Mouse (Mus musculus) forebrain, embryonic 11.5 days (tissue): ENCODE results near the gene Tk1. TPM values are rescaled to one million over a fixed set of nuclear protein-coding genes. Genes with fewer than 3 reads are reported as not detected.

Source experiments
- ATAC-seq: fragments of 200-750 bp; cut with Nextera tagmentation; replicated peaks from 2 replicates; pipeline ENCODE4 v1.8.0; 2017; ENCODE audit warnings: moderate TSS enrichment; ENCODE audit not compliant: low FRiP score
- DNase-seq: peaks from one replicate; pipeline ENCODE4 v3.0.0-alpha.2; 2017; ENCODE audit warnings: low spot score
- H3K27ac ChIP-seq: fragments of 300-500 bp; sonication (generic); 2 replicates; pipeline ENCODE4 v1.5.1; 2014; ENCODE audit warnings: low read depth, low read length
- H3K27me3 ChIP-seq: fragments of 300-500 bp; sonication (generic); 2 replicates; pipeline ENCODE4 v1.6.1; 2014; ENCODE audit warnings: mild to moderate bottlenecking, low read length, mixed read lengths; ENCODE audit not compliant: control insufficient read depth, insufficient read depth
- H3K36me3 ChIP-seq: fragments of 300-500 bp; sonication (generic); 2 replicates; pipeline ENCODE4 v1.6.1; 2014; ENCODE audit warnings: mild to moderate bottlenecking, low read length, moderate library complexity, mixed read lengths; ENCODE audit not compliant: control insufficient read depth, insufficient read depth
- H3K4me1 ChIP-seq: fragments of 300-500 bp; sonication (generic); replicated peaks from 2 replicates; pipeline ENCODE4 v1.6.1; 2014; ENCODE audit warnings: low read length, mixed read lengths; ENCODE audit not compliant: control insufficient read depth, insufficient read depth
- H3K4me2 ChIP-seq: fragments of 300-500 bp; sonication (generic); 2 replicates; pipeline ENCODE4 v1.6.1; 2014; ENCODE audit warnings: low read depth, mild to moderate bottlenecking, low read length, moderate library complexity, mixed read lengths; ENCODE audit not compliant: severe bottlenecking
- H3K4me3 ChIP-seq: fragments of 300-500 bp; sonication (generic); 2 replicates; pipeline ENCODE4 v1.5.1; 2014; ENCODE audit warnings: low read depth, low read length
- H3K9ac ChIP-seq: fragments of 300-500 bp; sonication (generic); 2 replicates; pipeline ENCODE4 v1.6.1; 2014; ENCODE audit warnings: low read length
- H3K9me3 ChIP-seq: fragments of 300-500 bp; sonication (generic); 2 replicates; pipeline ENCODE4 v1.6.1; 2016; ENCODE audit warnings: low read length, mixed read lengths; ENCODE audit not compliant: control insufficient read depth
- WGBS: fragments of 180-500 bp; shearing (Covaris S2); extraction: QIAGEN DNeasy Blood & Tissue Kit; methylation state at CpG from one replicate; pipeline ENCODE4 v1.1.7; 2014; 5-methylcytosine and 5-hydroxymethylcytosine counted together
- polyA plus RNA-seq: library from polyadenylated mRNA; unstranded; fragments of >200 nt; fragmentation: Nextera tagmentation; extraction: Ambion mirVana; gene quantifications from 2 replicates; pipeline ENCODE4 v1.2.1, GENCODE M21; 2014

The Tk1 gene
- polyA plus RNA-seq, 1 experiment from 2014 or later: 118 TPM

GRCm38 (mm10) chr11:117852875-117853274, 27.0 kb upstream of the Tk1 start:
- WGBS: 88% methylated on average over 3 of the region's 3 CpGs
- no peak overlapping the region for H3K9ac ChIP-seq
- DNase-seq (no peak), ATAC-seq (no peak)
- no peaks in the 10 kb centered on the region for H3K27me3 ChIP-seq
- H3K27ac ChIP-seq: no peak overlapping the region
- H3K4me1 ChIP-seq: peaks cover 5% of the 10 kb centered on the region
- H3K9me3 ChIP-seq: no peaks in the 10 kb centered on the region
- H3K4me2 ChIP-seq: no peak overlapping the region
- H3K4me3 ChIP-seq: no peak overlapping the region
- H3K36me3 ChIP-seq: peaks cover 29% of the 10 kb centered on the region

GRCm38 (mm10) chr11:117848985-117849671, 23.2 kb upstream of the Tk1 start, which contains the start of gene Birc5:
Gene Birc5, plus strand, starts transcription at chr11:117849251.
- DNase-seq (peak; percentile 99), ATAC-seq (peak; percentile 93)
- under 1% methylated on average over 51 of the region's 51 CpGs for WGBS
- Histone ChIP-seq H3K4me1 (peaks cover 5% of the 10 kb centered on the region), H3K9ac (peak within 1 kb of the TSS; percentile 82), H3K9me3 (no peaks in the 10 kb centered on the region), H3K4me3 (peak within 1 kb of the TSS; percentile 76), H3K4me2 (peak within 1 kb of the TSS; percentile 59), H3K36me3 (peaks cover 10% of the 10 kb centered on the region; the same call in 1 of the 2 replicates), H3K27ac (peak within 1 kb of the TSS; percentile 92), H3K27me3 (no peaks in the 10 kb centered on the region)

GRCm38 (mm10) chr11:117848271-117848984, 22.5 kb upstream of the Tk1 start:
- peak overlapping the region; percentile 92 for H3K27ac ChIP-seq
- DNase-seq: peak; percentile 71
- WGBS: 13% methylated on average over 19 of the region's 19 CpGs
- H3K9ac ChIP-seq: peak overlapping the region; percentile 78
- peak overlapping the region; percentile 59 for H3K4me2 ChIP-seq
- H3K27me3 ChIP-seq: no peaks in the 10 kb centered on the region
- ATAC-seq: peak; percentile 77
- peaks cover 10% of the 10 kb centered on the region; the same call in 1 of the 2 replicates for H3K36me3 ChIP-seq
- peaks cover 5% of the 10 kb centered on the region for H3K4me1 ChIP-seq
- H3K9me3 ChIP-seq: no peaks in the 10 kb centered on the region
- H3K4me3 ChIP-seq: peak overlapping the region; percentile 76

GRCm38 (mm10) chr11:117847593-117848215, 21.8 kb upstream of the Tk1 start:
- WGBS: 82% methylated on average over 7 of the region's 7 CpGs
- Histone ChIP-seq H3K36me3 (peaks cover 3% of the 10 kb centered on the region; the same call in 1 of the 2 replicates), H3K4me3 (peak overlapping the region; percentile 76; the same call in 1 of the 2 replicates), H3K9me3 (no peaks in the 10 kb centered on the region), H3K27ac (peak overlapping the region; percentile 92; the same call in 1 of the 2 replicates), H3K9ac (peak overlapping the region; percentile 78), H3K4me2 (peak overlapping the region; percentile 59), H3K4me1 (peaks cover 5% of the 10 kb centered on the region), H3K27me3 (no peaks in the 10 kb centered on the region)
- no peak for DNase-seq
- no peak for ATAC-seq

GRCm38 (mm10) chr11:117846640-117847039, 20.7 kb upstream of the Tk1 start:
- Histone ChIP-seq H3K9ac (no peak overlapping the region), H3K4me2 (no peak overlapping the region), H3K4me1 (peaks cover 5% of the 10 kb centered on the region), H3K36me3 (no peaks in the 10 kb centered on the region), H3K27me3 (no peaks in the 10 kb centered on the region), H3K4me3 (no peak overlapping the region), H3K9me3 (no peaks in the 10 kb centered on the region), H3K27ac (no peak overlapping the region)
- DNase-seq (no peak), ATAC-seq (no peak)
- 63% methylated on average over 5 of the region's 5 CpGs for WGBS

GRCm38 (mm10) chr11:117845651-117846050, 19.8 kb upstream of the Tk1 start:
- Histone ChIP-seq H3K4me1 (peaks cover 5% of the 10 kb centered on the region), H3K4me2 (no peak overlapping the region), H3K36me3 (no peaks in the 10 kb centered on the region), H3K9me3 (no peaks in the 10 kb centered on the region), H3K9ac (no peak overlapping the region), H3K27me3 (no peaks in the 10 kb centered on the region), H3K27ac (no peak overlapping the region), H3K4me3 (no peak overlapping the region)
- ATAC-seq: no peak
- no peak for DNase-seq
- WGBS: 82% methylated on average over 2 of the region's 2 CpGs

- H3K36me3 ChIP-seq: no peaks in the 10 kb centered on the region
- H3K4me3 ChIP-seq: no peak overlapping the region
- no peak for ATAC-seq
- DNase-seq: no peak
- no peak overlapping the region for H3K4me2 ChIP-seq
- WGBS: 81% methylated on average over 2 of the region's 2 CpGs
- no peaks in the 10 kb centered on the region; the same call in 1 of the 2 replicates for H3K4me1 ChIP-seq
- H3K27me3 ChIP-seq: no peaks in the 10 kb centered on the region
- H3K9me3 ChIP-seq: no peaks in the 10 kb centered on the region
- H3K9ac ChIP-seq: no peak overlapping the region
- H3K27ac ChIP-seq: no peak overlapping the region
Measured at GRCm38 (mm10) chr11:117844997-117845396, 19.1 kb upstream of the Tk1 start.

- Histone ChIP-seq H3K4me3 (no peak overlapping the region), H3K36me3 (no peaks in the 10 kb centered on the region), H3K27me3 (no peaks in the 10 kb centered on the region), H3K27ac (no peak overlapping the region), H3K4me2 (no peak overlapping the region), H3K9me3 (no peaks in the 10 kb centered on the region), H3K4me1 (no peaks in the 10 kb centered on the region; the same call in 1 of the 2 replicates), H3K9ac (no peak overlapping the region)
- no peak for DNase-seq
- WGBS: 88% methylated on average over 2 of the region's 2 CpGs
- ATAC-seq: no peak
Measured at GRCm38 (mm10) chr11:117843434-117843833, 17.5 kb upstream of the Tk1 start.
